Mouse (Mus musculus): ENCODE measurements around the gene Cela1.

The Cela1 gene

DNA sequence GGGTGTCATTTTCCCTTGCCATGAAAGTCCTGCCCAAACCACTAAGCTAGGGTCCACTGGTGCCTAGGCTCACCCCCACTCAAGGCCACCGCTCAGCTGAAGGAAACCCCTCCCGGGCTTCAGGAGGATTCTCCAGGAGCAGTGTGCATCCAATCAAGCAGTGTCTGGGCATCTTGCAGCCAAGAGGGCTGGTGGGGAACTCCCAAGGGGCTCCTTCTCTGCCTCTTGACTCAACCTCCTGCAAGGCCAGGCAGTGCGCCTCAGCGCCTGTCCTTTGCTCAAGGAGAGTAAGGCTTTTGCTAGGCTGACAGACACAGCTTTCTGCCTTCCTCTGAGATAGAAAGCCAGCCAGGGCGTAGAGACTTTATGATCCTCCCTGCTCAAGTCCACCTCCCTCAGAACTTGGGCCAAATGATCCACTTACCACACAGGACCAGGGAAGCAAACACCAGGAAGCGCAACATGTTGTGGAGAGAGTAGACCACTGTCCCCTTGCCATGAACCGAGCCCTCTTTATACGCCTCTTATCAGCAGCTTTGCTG lies at the start of gene Cela1:
Gene Cela1, minus strand, starts transcription at position 492 of the 542 bp plus-strand sequence.
- DNase-seq (ENCODE audit: low spot score): no peak

DNA sequence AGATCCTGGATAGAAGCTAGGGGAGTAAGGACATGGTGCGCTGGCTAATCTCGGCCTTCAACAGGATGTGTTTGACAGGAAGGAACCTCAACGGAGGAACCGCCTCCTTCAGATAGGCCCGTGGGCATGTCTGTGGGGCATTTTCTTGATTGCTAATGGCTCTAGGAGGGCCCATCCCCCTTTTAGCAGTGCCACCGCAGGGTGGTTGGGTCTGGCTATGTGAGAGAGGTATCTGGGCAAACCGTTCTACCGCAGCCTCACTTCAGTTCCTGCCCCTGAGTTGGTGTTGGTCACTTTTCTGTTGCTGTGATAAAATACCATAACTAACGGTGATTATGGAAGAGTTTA lies 48.2 kb upstream of the Cela1 start:
- DNase-seq (ENCODE audit: low spot score): no peak

DNA sequence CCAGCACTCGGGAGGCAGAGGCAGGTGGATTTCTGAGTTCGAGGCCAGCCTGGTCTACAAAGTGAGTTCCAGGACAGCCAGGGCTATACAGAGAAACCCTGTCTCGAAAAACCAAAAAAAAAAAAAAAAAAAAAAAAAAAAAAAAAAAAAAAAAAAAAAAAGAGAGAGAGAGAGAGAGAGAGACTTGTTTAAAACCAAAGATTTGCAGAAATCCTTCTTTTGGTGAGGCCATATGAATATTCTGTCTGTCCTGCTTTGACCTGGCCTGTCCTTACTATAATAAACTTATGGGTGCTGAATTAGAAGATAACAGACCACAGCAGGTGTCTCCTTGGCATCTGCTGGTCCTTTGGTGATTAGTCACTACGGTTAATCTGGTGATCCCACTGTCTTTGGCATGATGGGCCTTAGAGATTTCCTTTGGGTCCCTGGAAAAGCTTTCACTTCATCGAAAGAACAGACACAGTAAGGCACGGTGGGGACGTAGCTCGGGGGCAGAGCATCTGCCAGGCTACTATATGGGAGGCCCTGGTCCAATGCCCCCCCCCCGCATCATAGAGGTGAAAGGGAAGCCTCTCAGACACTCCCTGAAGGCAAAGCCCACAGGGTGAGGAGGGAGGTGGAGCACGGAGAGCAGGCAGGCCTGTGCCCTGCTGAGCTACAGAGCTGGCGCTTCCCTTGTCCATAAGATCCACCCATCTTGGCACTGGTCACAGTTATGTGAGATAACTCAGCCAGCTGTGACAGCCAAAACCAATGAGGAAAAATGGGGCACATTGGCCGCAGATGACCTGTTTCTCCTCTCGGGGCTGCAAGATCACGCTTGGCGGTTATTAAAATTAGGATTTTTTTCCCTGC lies 47.6 kb upstream of the Cela1 start:
- no peak for DNase-seq (ENCODE audit: low spot score)

DNA sequence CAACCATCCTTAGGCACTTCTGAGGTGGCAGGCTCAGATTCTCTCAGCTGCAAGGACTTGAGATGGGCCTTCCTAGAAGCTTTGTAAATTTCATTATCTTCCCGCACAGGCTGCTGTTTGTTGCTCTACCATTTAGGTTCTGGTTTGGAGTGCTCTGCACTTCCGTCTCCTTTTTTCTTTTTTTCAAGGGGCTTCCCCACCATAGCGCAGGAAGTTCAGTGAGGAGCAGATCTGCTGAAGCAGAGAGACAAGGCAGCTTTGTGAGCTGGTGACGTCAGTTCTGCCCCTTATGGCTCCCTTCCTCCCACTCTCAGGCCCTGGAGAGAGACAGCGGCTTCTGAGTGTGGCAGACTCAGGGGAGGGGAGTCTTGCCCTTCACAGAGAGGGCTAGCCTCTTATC lies 44.9 kb upstream of the Cela1 start:
- no peak for DNase-seq (ENCODE audit: low spot score)

DNA sequence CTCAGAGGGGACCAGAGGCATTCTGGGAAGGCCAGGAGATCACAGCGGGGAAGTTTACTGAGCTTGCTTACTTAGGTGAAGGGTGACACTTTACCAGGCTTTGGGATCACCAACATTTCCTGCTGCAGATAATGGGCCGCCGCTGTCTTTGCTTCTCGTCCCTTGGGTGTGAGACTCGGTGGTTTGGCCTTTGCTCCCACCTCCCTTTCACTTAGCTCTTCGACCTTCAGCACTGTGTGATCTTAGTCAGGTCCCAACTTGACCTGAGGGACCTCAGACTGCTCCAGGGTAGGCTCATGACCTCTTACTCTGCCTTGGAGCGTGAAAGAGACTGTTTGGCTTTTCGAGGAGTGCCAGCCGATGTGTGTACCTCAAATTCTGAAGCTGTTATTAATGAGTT lies 43.4 kb upstream of the Cela1 start:
- DNase-seq (ENCODE audit: low spot score): no peak

DNA sequence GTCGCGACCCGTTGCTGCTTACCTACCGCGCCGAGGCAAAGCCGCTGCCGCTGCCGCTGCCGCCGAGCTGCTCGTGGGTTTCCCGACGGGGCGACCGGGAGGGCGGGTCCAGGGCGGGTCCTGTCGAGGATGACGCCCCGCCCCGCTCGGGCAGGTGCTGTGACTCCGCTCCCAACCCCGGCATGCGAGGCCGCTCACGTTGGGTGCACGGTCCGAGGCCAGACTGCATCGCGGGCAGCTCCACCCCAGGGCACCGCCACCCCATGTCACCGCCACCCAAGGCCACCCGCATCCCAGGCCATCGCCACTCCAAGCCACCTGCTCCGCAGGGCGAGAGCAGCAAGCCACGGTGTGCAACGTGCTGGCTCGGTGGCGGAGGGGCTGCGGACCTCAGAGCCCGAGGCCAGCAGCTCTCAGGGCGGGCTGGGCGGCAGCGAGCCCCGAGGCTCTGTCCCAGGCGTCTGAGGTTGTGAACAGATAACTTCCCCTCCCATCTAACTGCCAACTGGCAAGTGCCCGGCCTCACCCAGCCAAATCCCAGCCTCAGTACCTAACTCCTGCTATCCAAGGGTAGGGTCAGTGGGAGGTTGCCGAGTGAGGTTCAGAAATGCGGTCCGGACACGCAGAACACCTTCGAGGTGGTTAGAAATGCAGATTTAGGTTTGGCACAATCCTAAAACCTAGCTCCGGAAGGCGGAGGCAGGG lies 41.7 kb upstream of the Cela1 start, which contains the start of gene Galnt6:
Gene Galnt6, minus strand, starts transcription at position 96 of the 705 bp plus-strand sequence.
- DNase-seq (ENCODE audit: low spot score): no peak

DNA sequence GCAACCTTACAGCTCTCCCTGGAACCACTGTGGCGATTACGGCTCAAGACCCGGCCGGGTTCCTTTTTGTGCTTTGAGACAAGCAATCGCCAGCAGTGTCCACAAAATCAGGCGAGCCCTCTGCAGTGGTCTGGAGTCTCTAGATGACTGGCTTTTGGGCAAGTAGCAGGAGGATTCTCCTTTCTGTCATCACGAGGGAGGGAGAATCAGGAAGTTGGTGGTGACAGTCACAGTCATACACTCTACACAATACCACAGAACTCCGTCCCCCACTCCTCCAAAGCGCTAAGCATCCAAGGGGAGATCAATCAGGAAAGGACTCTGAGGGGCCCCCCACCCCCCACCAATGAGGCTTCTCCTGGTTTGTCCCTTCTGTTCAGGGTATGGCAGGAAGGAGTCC lies 40.9 kb upstream of the Cela1 start:
- no peak for DNase-seq (ENCODE audit: low spot score)

DNA sequence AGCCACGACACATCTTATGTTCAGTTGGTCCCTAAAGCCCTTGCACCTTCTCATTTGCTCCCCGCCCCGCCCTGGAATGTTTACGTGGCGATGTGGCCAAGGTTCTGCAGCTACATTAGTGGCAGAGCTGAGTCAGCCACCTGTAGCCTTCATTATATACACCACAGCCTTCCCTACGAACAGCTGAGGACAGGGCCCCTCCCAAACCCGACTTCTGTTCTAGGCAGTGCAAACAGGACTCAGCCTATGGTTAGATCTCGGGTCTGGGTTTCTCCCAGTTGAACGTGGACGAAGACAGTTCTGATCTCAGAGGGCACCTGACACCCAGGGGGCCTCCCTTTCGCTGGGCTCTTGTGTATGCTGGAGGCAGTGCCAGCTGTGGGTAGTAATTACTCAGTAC lies 40.1 kb upstream of the Cela1 start:
- DNase-seq (ENCODE audit: low spot score): no peak

DNA sequence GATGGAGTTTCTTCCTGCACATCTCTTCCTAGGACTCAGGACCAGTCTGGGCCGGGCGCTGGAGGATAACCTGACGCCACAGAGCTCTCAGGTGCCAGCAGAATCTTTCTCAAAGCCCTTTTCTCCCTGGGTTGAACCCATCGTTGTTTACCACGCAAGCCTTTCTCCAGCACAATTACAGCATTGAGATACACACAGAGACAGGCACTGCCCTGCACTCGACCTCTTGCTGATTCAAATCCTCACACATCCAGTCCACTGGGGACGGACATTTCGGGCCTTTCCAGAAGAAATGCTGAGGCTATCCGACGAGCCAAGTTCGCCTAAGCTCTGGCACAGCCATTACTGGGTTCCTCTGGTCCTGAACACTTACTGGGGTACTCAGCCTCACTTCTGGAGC lies 39.0 kb upstream of the Cela1 start:
- no peak for DNase-seq (ENCODE audit: low spot score)

DNA sequence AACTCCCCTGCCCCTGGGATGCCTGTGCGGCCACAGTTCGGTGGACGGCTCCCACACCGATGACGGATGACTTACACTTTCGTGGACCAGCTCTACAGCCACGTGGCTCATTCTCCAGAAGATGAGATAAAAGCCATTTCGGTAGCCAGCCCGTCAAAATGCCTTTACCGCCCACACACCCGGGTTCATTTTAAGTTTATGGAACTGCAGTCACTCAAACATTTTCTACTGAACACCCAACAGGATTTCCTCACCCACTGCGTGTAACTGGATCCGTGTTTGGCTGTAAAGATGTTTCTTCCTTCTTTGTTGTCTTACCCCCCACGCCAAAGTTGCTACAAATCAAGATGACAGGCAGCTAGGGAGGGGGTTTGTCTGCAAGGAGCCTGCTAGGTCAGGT lies 35.8 kb upstream of the Cela1 start:
- DNase-seq (ENCODE audit: low spot score): no peak

DNA sequence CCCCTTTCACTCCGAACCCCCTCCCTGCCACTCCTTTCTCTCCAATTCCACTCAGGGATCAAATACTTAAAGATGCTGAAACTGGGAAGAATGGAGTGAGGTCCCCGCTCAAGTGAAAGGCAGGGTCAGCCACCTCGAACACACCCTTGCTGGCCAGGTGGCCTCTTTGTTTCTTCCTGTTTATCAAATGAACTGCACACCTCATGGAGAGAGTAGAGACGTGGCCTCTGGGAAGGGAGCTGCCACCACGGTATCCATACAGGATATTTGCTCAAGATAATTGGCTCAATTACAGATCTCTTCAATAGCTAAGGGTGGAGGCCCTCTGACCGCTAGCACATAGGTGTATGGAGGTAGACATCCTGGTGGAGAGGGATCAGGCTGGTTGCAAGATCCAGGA lies 34.8 kb upstream of the Cela1 start:
- DNase-seq (ENCODE audit: low spot score): no peak

DNA sequence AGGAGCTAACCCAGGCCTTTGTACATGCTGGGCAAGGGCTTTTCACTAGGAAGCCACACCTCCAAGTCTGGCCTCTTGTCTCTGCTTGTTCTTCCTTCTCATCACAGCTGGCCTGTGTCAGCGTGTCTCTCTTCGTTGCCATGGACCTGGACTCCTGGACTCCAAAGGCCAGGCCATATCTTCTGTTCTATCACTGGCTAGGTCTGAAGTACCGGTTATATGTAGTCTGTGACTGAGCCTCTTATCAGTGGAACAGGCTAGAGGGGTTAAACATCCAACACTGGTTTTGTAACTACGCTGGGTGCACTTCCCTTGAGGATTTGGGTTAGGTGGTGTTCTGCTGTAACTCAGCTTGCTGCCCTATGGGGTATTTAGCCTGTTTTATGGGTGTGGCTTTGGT lies 34.3 kb upstream of the Cela1 start:
- no peak for DNase-seq (ENCODE audit: low spot score)

DNA sequence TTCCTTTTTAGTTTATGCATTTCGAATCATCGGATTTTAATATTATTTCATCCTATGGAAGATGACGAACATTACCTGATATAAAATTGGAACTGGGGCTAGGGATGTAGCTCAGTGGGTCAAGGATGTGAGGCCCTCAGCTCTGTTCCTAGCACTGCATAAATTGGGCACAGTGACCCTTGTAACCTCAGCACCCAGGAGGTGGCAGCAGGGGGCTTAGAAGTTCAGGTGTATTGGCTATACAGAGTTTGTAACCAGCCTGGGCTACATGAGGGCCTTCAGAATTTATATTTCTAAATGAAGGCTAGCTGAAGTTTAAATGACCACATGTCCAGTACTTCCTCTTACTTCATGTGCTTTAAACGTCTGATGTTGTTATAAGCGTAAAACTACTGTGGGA lies 33.7 kb upstream of the Cela1 start:
- no peak for DNase-seq (ENCODE audit: low spot score)

DNA sequence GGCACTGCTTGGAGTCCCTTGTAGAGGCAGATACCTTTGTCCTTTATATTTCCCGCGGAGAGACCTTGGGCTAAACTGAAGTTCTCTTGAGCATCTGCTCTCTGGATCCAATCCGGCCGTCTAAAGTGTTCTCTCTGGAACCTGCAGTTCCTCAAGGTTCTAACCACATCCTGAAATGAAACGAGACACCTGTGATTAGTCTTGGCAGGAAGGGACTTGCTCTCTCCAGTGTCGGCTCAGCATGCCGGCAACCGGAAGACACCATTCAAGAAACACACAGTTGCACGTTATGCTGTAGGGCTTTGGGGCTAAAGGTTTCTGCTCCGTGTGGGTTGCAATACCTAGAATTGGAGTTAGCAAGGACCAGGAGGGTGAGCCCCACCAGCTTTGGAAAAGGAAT lies 32.3 kb upstream of the Cela1 start:
- DNase-seq (ENCODE audit: low spot score): no peak

DNA sequence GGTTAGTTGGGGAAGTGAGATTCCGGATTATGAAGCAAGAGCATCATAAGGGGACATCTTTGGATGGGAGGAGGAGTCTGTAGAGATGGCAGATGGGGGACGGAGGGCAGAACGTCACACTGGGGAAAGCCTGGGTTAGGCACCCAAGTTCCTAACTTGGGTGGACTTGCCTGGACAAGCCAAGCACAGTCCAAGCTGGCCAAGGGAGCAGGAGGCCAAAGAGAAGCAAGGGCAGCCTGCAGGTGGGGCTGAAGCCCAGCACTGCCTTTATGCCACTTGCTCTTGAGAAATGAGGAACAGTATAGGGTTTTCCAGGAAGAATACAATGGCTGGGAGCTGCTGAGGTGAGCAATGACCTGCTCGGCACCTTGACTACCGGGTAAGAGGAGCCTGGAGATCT lies 31.5 kb upstream of the Cela1 start:
- DNase-seq (ENCODE audit: low spot score): no peak

DNA sequence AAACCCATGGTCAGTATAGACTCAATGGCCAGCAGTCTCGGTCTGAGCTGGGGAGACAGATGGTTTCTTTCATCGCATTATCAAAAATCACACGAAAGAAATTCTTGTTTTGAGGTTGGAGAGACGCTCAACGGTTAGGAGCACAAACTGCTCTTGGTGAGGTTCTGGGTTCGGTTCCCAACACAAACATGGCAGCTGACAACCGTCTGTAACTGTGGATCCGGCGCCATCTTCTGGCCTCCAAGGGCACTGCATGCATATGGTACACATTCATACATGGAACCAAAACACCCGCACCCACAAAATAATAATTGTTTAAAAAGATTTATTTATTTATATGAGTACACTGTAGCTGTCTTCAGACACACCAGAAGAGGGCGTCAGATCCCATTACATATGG lies 30.9 kb upstream of the Cela1 start:
- no peak for DNase-seq (ENCODE audit: low spot score)

DNA sequence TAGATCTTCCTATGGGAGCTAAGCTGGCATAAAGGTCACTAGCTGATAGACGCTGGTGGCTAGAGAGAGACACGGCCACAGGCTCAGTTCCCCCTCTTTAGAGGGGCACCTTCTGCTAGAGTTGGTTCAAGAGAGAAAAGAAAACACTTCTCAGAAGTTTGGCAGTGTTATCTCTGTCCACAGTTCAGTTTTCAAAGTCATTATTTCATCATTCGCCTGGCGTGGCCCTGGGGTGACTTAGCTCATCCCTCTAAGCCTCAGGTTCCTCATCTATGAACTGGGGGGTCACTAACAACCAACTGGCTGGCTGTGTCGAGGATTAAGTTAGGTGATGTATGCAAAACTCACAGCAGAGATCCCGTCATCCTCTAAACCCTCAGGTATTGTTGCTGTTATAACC lies 30.2 kb upstream of the Cela1 start:
- no peak for DNase-seq (ENCODE audit: low spot score)

DNA sequence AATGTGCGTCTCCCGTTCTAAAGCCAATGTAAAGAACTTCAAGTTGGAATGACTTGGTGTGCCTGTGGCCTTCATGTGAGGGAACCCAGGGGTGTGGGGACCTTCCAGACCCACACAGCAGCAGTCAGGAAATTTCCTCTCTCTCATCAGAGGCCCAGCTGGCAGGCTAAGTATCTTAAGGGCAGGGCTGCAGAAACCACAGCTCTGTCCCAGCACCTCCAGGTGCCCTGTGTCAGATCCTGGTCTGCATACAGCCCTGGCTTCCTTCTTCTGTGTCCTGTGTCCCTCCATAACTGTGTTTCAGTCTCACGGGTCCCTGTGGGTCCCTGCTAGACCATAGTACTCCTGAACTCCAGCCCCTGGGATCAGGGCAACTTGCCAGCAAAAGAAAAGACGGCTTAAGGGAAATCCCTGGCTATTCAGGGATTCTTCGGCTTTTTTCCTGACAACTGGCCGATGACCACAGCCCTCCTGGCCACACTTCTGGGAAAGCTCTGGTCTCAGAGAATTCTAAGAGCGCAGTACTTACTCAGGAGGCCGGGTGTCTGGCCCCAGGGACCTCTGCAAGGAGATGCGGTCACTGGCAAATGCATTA lies 27.8 kb upstream of the Cela1 start:
- no peak for DNase-seq (ENCODE audit: low spot score)

DNA sequence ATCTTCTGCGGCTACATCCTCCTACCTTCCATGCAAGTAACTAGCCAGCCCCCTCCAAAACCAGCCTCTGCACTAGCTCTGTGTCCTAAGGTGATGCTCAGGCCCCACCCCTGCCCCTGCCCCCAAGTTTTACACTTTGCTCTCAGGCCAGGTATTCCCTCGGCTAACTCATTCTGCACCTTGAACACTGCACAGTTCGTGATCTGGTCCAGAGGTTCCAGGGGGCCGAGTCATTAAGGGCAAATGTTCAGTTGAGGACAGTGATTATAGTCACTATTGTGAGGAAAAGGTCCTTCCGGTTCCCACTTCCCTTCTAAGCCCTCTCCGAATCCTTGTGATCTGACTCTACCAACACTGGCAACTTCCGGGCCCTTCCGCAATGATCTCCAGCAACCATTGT lies 26.7 kb upstream of the Cela1 start:
- no peak for DNase-seq (ENCODE audit: low spot score)

DNA sequence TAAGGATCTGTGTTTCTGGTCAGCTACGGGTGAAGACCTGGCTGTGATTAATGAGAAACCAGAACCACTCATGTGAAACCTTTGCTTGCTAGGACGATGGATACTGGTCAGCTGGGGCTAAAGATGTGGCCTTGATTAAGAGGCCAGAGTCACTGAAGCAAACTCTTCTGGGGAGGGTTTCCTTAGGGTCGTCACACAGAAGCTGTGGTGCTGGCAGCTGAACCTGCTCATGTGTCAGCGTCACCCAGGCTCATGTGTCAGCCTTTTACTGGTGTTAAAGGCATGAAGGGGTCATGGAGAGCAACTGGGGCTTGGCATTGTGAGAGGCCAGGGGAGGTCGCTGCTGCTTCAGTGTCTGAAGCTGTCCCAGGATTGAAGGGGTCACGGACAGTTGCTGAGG lies 23.1 kb upstream of the Cela1 start:
- no peak for DNase-seq (ENCODE audit: low spot score)

DNA sequence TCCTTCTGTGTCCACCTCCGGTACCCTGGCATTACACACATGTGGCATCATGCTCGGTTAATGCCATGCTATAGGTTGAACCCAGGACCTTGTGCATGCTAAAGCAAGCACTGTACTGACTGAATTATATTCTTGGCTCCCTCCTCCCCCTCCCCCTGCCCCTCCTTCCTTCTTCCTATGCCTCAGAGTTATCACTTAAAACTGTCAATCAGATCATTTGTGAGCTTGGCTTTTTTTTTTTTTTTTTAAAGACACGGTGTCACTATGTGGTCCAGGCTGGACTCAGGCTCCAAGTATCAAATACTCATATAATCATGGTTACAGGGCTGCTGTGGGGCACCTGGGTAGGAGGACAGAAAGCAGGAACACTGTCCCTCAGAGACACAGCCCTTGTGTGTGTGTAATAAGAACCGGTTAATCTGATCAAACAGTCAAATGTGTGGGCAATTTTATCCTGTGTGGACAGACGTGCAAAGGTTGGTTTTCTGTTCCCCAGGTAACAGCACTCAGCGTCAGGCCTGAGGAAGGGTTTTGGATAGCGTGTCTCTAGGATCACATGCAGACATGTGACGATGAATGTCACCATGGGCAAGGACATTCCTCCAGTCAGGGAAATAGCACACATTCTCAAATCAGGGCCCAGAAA lies 20.8 kb upstream of the Cela1 start:
- no peak for DNase-seq (ENCODE audit: low spot score)

DNA sequence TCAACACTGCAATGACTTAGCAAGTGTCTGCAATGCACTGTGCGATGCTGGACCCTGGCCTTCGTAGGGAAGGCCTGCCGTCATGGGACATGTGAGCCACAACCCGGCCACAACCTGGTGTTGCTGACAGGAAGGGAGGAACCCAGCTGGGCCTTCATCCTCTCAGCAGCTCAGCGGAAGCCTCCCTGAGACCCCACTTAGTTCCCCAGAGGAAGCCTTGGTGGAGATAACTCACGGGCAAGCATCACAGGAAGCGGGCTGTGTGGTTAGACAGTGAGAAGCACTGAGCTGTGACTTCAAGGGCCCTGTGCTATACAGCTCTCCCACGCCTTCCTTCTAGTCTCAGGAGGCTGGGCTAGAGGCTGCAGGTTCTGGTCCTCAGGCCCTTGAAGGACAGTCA lies 18.5 kb upstream of the Cela1 start:
- no peak for DNase-seq (ENCODE audit: low spot score)

DNA sequence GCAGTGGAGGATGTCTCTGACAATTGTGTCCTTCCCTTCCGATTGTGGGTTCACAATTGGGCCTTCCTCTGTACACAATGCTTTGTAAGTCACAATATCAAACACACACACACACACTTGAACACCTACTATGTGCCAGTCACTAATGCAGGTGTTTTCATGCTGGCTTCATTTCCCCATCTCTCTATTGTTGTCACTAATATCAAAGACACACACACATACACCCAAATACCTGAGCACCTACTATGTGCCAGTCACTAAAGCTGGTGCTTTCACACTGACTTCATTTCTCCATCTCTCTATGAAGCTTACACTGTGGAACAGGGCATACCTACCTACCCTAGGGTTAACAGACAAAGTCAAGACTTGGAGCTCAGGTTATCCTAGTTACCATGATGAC lies 17.7 kb upstream of the Cela1 start:
- DNase-seq (ENCODE audit: low spot score): no peak
